Mouse (Mus musculus): ENCODE data around the gene Mgat3.

DNA sequence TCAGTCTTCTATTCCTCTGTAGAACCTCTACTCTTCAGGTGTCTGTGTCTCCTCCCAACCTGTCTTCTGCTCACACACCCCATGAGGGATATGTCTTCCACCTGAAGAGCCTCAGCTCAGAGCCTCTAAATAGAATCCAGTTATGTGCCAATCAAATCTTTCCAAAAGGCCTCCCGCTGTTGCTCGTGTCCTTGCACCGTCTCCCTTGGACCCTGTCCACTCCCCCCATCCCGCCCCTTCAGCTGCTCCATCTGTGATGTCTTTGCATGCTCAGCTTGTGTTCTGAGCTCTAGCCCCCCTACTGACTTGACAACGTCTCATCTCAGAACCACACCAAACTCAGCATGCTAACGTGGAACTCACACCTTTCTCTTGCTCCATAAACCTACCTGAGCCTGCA, 42.1 kb upstream of the Mgat3 start:
- TF ChIP-seq CTCF (conservative IDR thresholded peaks at IDR 0.05; ENCODE audit: low read length) (no peak), NANOG (IDR thresholded peaks at IDR 0.05; ENCODE audit: borderline replicate concordance, low read length) (no peak)
